Mouse (Mus musculus): ENCODE results near the gene Faf1. TPM values are rescaled to one million over a fixed set of nuclear protein-coding genes. Genes with fewer than 3 reads are reported as not detected.

Gene Faf1
- polyA plus RNA-seq, 1 experiment from 2014 or later: 28.7 TPM

GRCm38 (mm10) chr4:109984496-109985423 is 308.4 kb downstream of the Faf1 start:
- H3K4me2 ChIP-seq: no peak overlapping the region
- ATAC-seq (replicated peaks; ENCODE audit: low FRiP score) (no peak), DNase-seq (ENCODE audit: low spot score) (peak; percentile 42)
- no peak overlapping the region for H3K27ac ChIP-seq (ENCODE audit: low read depth, low read length)
- WGBS: 5% methylated on average over 38 of the region's 38 CpGs
- no peaks in the 10 kb centered on the region for H3K9me3 ChIP-seq (ENCODE audit: control insufficient read depth, low read length)
- H3K4me1 ChIP-seq (replicated peaks; ENCODE audit: control insufficient read depth, insufficient read depth, low read length): peaks cover 6% of the 10 kb centered on the region
- no peak overlapping the region for H3K9ac ChIP-seq (ENCODE audit: low read depth, low read length)
- peaks cover 98% of the 10 kb centered on the region for H3K27me3 ChIP-seq (replicated peaks; ENCODE audit: control insufficient read depth, insufficient read depth, low read length)
- no peak overlapping the region for H3K4me3 ChIP-seq (ENCODE audit: low read depth, low read length)
- no peaks in the 10 kb centered on the region for H3K36me3 ChIP-seq (ENCODE audit: control insufficient read depth, insufficient read depth, low read length)

- Histone ChIP-seq H3K9me3 (ENCODE audit: control insufficient read depth, low read length) (no peaks in the 10 kb centered on the region), H3K4me3 (ENCODE audit: low read depth, low read length) (no peak overlapping the region), H3K4me1 (replicated peaks; ENCODE audit: control insufficient read depth, insufficient read depth, low read length) (peaks cover 6% of the 10 kb centered on the region), H3K36me3 (ENCODE audit: control insufficient read depth, insufficient read depth, low read length) (no peaks in the 10 kb centered on the region), H3K9ac (ENCODE audit: low read depth, low read length) (no peak overlapping the region), H3K27me3 (replicated peaks; ENCODE audit: control insufficient read depth, insufficient read depth, low read length) (peaks cover 97% of the 10 kb centered on the region), H3K27ac (ENCODE audit: low read depth, low read length) (no peak overlapping the region), H3K4me2 (no peak overlapping the region)
- 8% methylated on average over 16 of the region's 16 CpGs for WGBS
- ATAC-seq (replicated peaks; ENCODE audit: low FRiP score) (no peak), DNase-seq (ENCODE audit: low spot score) (no peak)
These were observed 309.2 kb downstream of the Faf1 start for GRCm38 (mm10) chr4:109985424-109986172.

GRCm38 (mm10) chr4:109986301-109986700 is 309.9 kb downstream of the Faf1 start:
- Histone ChIP-seq H3K4me1 (replicated peaks; ENCODE audit: control insufficient read depth, insufficient read depth, low read length) (peaks cover 6% of the 10 kb centered on the region), H3K27ac (ENCODE audit: low read depth, low read length) (no peak overlapping the region), H3K9ac (ENCODE audit: low read depth, low read length) (no peak overlapping the region), H3K4me2 (no peak overlapping the region), H3K27me3 (replicated peaks; ENCODE audit: control insufficient read depth, insufficient read depth, low read length) (peaks cover 93% of the 10 kb centered on the region), H3K36me3 (ENCODE audit: control insufficient read depth, insufficient read depth, low read length) (no peaks in the 10 kb centered on the region), H3K4me3 (ENCODE audit: low read depth, low read length) (no peak overlapping the region), H3K9me3 (ENCODE audit: control insufficient read depth, low read length) (no peaks in the 10 kb centered on the region)
- DNase-seq (ENCODE audit: low spot score): no peak
- ATAC-seq (replicated peaks; ENCODE audit: low FRiP score): no peak
- WGBS: 6% methylated on average over 9 of the region's 9 CpGs

- no peaks in the 10 kb centered on the region for H3K36me3 ChIP-seq (ENCODE audit: control insufficient read depth, insufficient read depth, low read length)
- H3K9ac ChIP-seq (ENCODE audit: low read depth, low read length): no peak overlapping the region
- ATAC-seq (replicated peaks; ENCODE audit: low FRiP score): no peak
- no peak for DNase-seq (ENCODE audit: low spot score)
- WGBS: 6% methylated on average over 13 of the region's 13 CpGs
- H3K4me3 ChIP-seq (ENCODE audit: low read depth, low read length): no peak overlapping the region
- peaks cover 5% of the 10 kb centered on the region for H3K4me1 ChIP-seq (replicated peaks; ENCODE audit: control insufficient read depth, insufficient read depth, low read length)
- no peaks in the 10 kb centered on the region for H3K9me3 ChIP-seq (ENCODE audit: control insufficient read depth, low read length)
- H3K27me3 ChIP-seq (replicated peaks; ENCODE audit: control insufficient read depth, insufficient read depth, low read length): peaks cover 88% of the 10 kb centered on the region
- H3K27ac ChIP-seq (ENCODE audit: low read depth, low read length): no peak overlapping the region
- no peak overlapping the region for H3K4me2 ChIP-seq
These were observed 310.5 kb downstream of the Faf1 start for GRCm38 (mm10) chr4:109986748-109987355.

- Histone ChIP-seq H3K36me3 (ENCODE audit: control insufficient read depth, insufficient read depth, low read length) (no peaks in the 10 kb centered on the region), H3K27me3 (replicated peaks; ENCODE audit: control insufficient read depth, insufficient read depth, low read length) (peaks cover 88% of the 10 kb centered on the region), H3K27ac (ENCODE audit: low read depth, low read length) (no peak overlapping the region), H3K4me3 (ENCODE audit: low read depth, low read length) (no peak overlapping the region), H3K9me3 (ENCODE audit: control insufficient read depth, low read length) (no peaks in the 10 kb centered on the region), H3K4me2 (no peak overlapping the region), H3K9ac (ENCODE audit: low read depth, low read length) (no peak overlapping the region), H3K4me1 (replicated peaks; ENCODE audit: control insufficient read depth, insufficient read depth, low read length) (no peaks in the 10 kb centered on the region)
- DNase-seq (ENCODE audit: low spot score) (no peak), ATAC-seq (replicated peaks; ENCODE audit: low FRiP score) (no peak)
- WGBS: 4% methylated on average over 18 of the region's 20 CpGs
These were observed 311.4 kb downstream of the Faf1 start for GRCm38 (mm10) chr4:109987560-109988362.

GRCm38 (mm10) chr4:109988411-109988810 is 312.0 kb downstream of the Faf1 start:
- H3K4me3 ChIP-seq (ENCODE audit: low read depth, low read length): no peak overlapping the region
- no peaks in the 10 kb centered on the region for H3K36me3 ChIP-seq (ENCODE audit: control insufficient read depth, insufficient read depth, low read length)
- ATAC-seq (replicated peaks; ENCODE audit: low FRiP score): no peak
- H3K4me2 ChIP-seq: no peak overlapping the region
- peaks cover 82% of the 10 kb centered on the region for H3K27me3 ChIP-seq (replicated peaks; ENCODE audit: control insufficient read depth, insufficient read depth, low read length)
- H3K4me1 ChIP-seq (replicated peaks; ENCODE audit: control insufficient read depth, insufficient read depth, low read length): no peaks in the 10 kb centered on the region
- H3K9me3 ChIP-seq (ENCODE audit: control insufficient read depth, low read length): no peaks in the 10 kb centered on the region
- no peak for DNase-seq (ENCODE audit: low spot score)
- H3K27ac ChIP-seq (ENCODE audit: low read depth, low read length): no peak overlapping the region
- 9% methylated on average over 5 of the region's 5 CpGs for WGBS
- no peak overlapping the region for H3K9ac ChIP-seq (ENCODE audit: low read depth, low read length)

GRCm38 (mm10) chr4:109989213-109989612 is 312.8 kb downstream of the Faf1 start:
- Histone ChIP-seq H3K4me2 (no peak overlapping the region), H3K27ac (ENCODE audit: low read depth, low read length) (no peak overlapping the region), H3K36me3 (ENCODE audit: control insufficient read depth, insufficient read depth, low read length) (no peaks in the 10 kb centered on the region), H3K4me1 (replicated peaks; ENCODE audit: control insufficient read depth, insufficient read depth, low read length) (no peaks in the 10 kb centered on the region), H3K9me3 (ENCODE audit: control insufficient read depth, low read length) (no peaks in the 10 kb centered on the region), H3K27me3 (replicated peaks; ENCODE audit: control insufficient read depth, insufficient read depth, low read length) (peaks cover 77% of the 10 kb centered on the region), H3K4me3 (ENCODE audit: low read depth, low read length) (no peak overlapping the region), H3K9ac (ENCODE audit: low read depth, low read length) (no peak overlapping the region)
- DNase-seq (ENCODE audit: low spot score) (no peak), ATAC-seq (replicated peaks; ENCODE audit: low FRiP score) (no peak)
- WGBS: 32% methylated on average over 6 of the region's 6 CpGs

- no peaks in the 10 kb centered on the region for H3K36me3 ChIP-seq (ENCODE audit: control insufficient read depth, insufficient read depth, low read length)
- H3K9ac ChIP-seq (ENCODE audit: low read depth, low read length): no peak overlapping the region
- ATAC-seq (replicated peaks; ENCODE audit: low FRiP score) (no peak), DNase-seq (ENCODE audit: low spot score) (no peak)
- no peaks in the 10 kb centered on the region for H3K9me3 ChIP-seq (ENCODE audit: control insufficient read depth, low read length)
- no peak overlapping the region for H3K4me2 ChIP-seq
- H3K4me3 ChIP-seq (ENCODE audit: low read depth, low read length): no peak overlapping the region
- H3K27me3 ChIP-seq (replicated peaks; ENCODE audit: control insufficient read depth, insufficient read depth, low read length): no peaks in the 10 kb centered on the region
- no peaks in the 10 kb centered on the region for H3K4me1 ChIP-seq (replicated peaks; ENCODE audit: control insufficient read depth, insufficient read depth, low read length)
- 87% methylated on average over 1 of the region's 1 CpGs for WGBS
- no peak overlapping the region for H3K27ac ChIP-seq (ENCODE audit: low read depth, low read length)
These were observed 329.7 kb downstream of the Faf1 start for GRCm38 (mm10) chr4:110006044-110006443.
